Mouse (Mus musculus) bone marrow macrophage, adult 2 months (primary cell): ENCODE measurements around the gene Tnni1. TPM values are rescaled to one million over a fixed set of nuclear protein-coding genes. Genes with fewer than 3 reads are reported as not detected.
A peak's percentile ranks its signal among the peaks of the same experiment; 100 is the strongest.

ENCODE experiments used
- H3K27ac ChIP-seq: 2 replicates; pipeline ENCODE4 v1.5.1; 2012; ENCODE audit warnings: low read depth, low read length; ENCODE audit not compliant: insufficient read depth
- H3K4me1 ChIP-seq: 2 replicates; pipeline ENCODE4 v1.6.1; 2012; ENCODE audit warnings: low read length; ENCODE audit not compliant: control insufficient read depth, insufficient read depth
- H3K4me3 ChIP-seq: 2 replicates; pipeline ENCODE4 v1.5.1; 2012; ENCODE audit warnings: mild to moderate bottlenecking, low read length, moderate library complexity; ENCODE audit not compliant: insufficient read depth
- CTCF ChIP-seq: IDR thresholded peaks from 2 replicates; pipeline ENCODE4 v1.5.1; 2012; ENCODE audit warnings: low read depth, mild to moderate bottlenecking, low read length, moderate library complexity
- POLR2A ChIP-seq: IDR thresholded peaks from 2 replicates; pipeline ENCODE4 v1.6.1; 2012; ENCODE audit warnings: mild to moderate bottlenecking, low read depth, low read length, borderline replicate concordance
- polyA plus RNA-seq: library from polyadenylated mRNA; stranded (reverse); fragments of >200 nt; gene quantifications from 2 replicates; pipeline ENCODE4 v1.2.4, GENCODE M21; 2012; ENCODE audit not compliant: missing spikeins, insufficient read depth, insufficient read length

Tnni1 gene
- polyA plus RNA-seq, 1 experiment: not detected

DNA sequence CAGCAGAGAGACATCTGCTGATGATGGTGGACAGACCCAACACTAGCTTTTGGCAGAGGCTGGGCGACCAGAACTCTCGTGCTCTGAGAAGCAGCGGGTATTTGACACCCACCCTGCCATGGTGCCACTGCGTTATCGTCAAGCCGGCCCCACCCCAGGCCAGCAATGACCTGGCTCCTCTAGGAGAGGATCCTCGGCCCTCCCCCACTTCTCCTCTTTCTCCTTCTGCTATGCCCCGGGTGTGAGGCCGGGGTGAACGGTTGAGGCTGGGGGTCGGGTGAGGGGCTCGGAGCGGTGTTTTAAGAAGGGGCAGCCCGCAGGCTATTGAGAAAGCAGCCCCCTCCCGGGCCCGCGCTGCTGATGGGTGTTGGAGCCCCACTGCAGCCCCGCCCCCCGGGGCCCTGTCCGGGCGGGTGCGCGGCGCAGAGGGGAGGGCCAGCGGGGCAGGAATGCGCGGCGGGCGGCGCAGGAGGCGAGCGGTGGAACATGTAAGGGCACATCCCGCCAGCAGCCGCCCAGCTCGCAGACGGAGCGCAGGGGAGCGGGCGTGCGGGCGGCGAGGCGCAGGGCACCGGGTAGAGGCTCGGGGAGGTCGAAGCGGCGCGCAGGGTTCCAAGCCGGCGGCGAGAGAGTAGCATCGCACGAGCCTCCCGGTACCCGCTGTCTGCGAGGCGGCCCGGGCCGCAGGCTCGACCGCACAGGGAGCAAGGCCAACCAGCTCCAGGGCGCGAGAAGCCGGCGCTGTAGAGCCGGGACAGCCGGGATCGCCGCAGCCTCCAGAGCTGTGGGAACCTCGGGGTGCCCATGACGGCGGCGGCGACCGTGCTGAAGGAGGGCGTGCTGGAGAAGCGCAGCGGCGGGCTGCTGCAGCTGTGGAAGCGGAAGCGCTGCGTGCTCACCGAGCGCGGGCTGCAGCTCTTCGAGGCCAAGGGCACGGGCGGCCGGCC lies 13.3 kb upstream of the Tnni1 start, which contains the start of gene Phlda3:
Phlda3 (plus strand) TSS at position 475 of the 947 bp plus-strand sequence.
- TF ChIP-seq POLR2A (no peak), CTCF (no peak)
- H3K4me3 ChIP-seq: peak within 1 kb of the TSS; percentile 79
- peak within 1 kb of the TSS; percentile 75 for H3K27ac ChIP-seq
- peaks cover 38% of the 10 kb centered on the region for H3K4me1 ChIP-seq

DNA sequence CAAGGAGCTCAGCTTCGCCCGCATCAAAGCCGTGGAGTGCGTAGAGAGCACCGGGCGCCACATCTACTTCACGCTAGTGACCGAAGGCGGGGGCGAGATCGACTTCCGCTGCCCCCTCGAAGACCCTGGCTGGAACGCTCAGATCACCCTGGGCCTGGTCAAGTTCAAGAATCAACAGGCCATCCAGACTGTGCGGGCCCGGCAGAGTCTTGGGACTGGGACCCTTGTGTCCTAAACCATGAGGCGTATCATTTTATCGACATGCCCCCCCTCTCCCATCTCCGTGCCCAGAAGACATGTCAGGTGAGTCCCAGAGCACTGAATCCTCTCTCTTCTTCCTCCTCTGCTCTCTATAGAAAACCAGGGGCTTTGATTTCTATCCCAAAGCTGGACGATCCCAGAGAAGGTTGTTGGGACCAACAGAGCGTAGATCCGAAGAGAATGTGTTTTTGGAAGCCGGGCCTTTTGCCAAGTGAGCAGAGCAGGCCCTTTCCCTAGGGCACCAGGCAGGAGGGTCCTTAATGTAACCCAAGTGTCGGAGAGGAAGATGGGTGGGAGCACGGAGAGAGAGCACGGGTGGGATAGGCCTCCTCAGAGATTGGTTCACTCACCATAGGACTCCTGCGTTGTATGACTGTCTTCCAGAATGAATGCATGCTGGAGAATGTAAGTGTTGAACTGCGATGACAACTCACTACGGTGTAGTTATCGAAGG lies 12.5 kb upstream of the Tnni1 start:
- TF ChIP-seq CTCF: no peak
- TF ChIP-seq POLR2A: no peak; the same call in 1 of the 2 replicates
- Histone ChIP-seq H3K4me3 (peak overlapping the region; percentile 79), H3K27ac (peak overlapping the region; percentile 75), H3K4me1 (peaks cover 41% of the 10 kb centered on the region)

DNA sequence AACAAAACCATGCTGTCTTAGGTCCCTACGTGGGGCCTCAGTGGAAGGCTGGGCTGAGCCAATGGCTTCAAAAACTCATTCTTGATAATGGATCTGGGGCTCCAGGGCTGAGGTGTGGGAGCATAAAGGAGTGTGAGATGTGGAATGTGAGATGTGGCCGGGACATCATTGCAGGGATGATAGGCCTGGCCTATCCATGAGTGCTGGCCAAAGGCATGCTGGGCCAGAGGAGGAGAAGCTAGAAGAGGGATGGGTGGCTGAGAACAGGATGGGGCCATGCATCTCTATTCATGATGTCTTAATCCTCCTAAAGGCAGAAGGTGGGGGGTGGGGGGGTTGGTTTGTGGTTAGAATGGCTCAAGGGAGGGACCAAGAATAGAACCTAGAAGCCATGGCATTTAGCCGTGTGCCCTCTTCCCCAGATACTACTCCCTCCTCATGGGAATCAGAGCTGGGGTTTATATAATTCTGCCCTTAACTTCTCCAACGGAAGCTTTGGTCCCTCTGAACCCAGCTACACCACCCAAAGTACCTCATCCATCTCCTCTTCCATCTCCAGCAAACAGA lies 11.8 kb upstream of the Tnni1 start:
- TF ChIP-seq POLR2A (no peak), CTCF (no peak)
- Histone ChIP-seq H3K27ac (no peak overlapping the region), H3K4me3 (peak overlapping the region; percentile 79), H3K4me1 (peaks cover 41% of the 10 kb centered on the region)

DNA sequence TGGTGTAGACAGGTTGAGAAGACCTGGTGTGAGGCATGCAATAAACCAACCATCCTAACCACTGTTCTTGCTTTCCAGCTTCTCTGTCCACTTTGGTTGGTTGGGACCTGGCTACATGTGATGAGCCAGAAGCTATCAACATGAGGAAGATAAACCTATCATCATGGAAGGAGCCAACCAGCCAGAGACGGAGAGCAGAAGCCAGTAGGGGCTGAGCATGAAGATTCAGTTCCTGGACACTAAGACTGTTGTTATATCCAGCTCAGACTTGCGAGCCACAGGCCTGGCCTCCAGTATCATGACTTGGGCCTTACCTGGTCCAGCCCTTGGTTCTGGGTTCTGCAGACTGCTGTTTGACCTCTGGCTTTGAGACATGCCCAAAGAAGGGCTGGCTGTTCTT lies 10.8 kb upstream of the Tnni1 start:
- Histone ChIP-seq H3K4me1 (peaks cover 41% of the 10 kb centered on the region), H3K27ac (no peak overlapping the region), H3K4me3 (no peak overlapping the region)
- TF ChIP-seq POLR2A (no peak), CTCF (no peak)

DNA sequence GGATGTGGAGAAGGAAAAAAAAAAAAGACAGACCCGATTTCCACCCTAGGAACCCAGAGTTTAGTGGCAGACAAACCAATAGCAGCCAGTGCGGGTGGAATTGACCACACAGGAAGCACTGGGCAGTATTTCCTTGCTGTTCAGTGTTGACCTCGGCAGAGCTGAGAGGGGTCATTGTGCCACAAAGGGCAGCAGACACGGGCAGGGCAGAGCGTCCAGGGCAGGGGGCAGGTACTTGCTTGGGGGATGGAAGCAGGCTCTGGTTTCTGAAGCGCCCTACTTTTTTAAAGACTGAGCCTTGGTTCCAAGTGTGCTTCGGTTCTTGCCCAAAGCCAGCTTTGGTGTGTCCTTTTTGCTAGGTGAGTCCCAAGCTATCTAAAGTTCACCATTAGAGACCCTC lies 9.0 kb upstream of the Tnni1 start:
- TF ChIP-seq CTCF: no peak
- TF ChIP-seq POLR2A: no peak
- Histone ChIP-seq H3K4me3 (no peak overlapping the region), H3K27ac (peak overlapping the region; percentile 6; the same call in 1 of the 2 replicates), H3K4me1 (peaks cover 31% of the 10 kb centered on the region)

DNA sequence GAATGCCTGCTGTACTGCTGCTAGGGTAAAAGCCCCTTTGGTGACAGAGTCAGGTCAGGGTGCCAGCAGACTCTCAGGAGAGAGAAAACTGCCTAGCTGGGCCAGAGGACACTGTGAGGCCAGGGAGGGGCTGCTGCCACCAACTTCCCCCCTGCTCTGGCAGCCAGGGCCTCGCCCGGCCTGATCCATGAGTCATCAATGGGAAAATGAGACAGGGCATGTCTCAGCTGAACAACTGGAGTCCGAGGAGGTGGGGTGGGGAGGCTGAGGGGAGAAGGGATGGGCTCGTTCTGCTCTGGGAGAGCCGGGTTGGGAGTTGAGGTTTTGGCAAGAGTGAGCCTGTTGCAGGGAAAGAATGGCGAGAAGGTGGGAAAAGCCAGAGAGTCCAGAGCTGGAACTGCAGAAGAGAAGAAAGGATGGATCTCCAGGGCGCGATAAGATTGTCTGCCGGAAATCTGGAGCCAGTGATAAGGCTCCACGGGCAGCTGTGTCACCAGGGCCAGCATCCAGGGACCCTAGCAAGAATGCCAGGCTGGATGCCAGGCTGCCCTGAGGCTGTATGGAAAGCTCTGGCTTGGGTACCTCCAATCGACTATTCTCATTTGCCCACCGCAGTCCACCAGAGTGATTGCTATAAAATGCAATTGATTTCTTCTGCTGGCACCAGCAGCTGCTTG lies 8.2 kb upstream of the Tnni1 start:
- no peak for TF ChIP-seq CTCF
- TF ChIP-seq POLR2A: no peak
- Histone ChIP-seq H3K4me3 (no peak overlapping the region), H3K27ac (0 out of 2 replicates have a peak overlapping the region, but pooled peaks have one; percentile 6), H3K4me1 (peaks cover 27% of the 10 kb centered on the region)

DNA sequence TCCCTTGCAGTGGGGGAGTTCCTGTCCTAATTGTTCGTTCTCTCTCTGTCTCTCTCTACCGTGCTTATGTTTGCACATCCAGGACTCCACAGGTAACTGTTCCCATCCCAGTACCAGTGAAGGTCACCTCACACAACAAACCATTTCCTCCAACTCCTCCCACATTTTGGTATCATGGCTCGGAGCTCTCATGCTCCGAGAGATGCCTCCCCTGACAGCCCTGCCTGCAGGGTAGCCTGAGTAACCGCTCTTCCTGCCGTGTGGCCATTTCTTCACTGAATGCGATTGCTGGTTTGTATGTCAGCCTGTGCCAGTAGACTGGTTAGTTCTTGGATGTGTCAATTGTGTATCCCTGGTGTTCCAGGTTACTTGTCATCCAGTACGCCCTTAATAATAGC lies 7.7 kb upstream of the Tnni1 start:
- H3K4me3 ChIP-seq: no peak overlapping the region
- no peak overlapping the region for H3K27ac ChIP-seq
- no peak for TF ChIP-seq POLR2A
- no peak for TF ChIP-seq CTCF
- H3K4me1 ChIP-seq: peaks cover 31% of the 10 kb centered on the region

DNA sequence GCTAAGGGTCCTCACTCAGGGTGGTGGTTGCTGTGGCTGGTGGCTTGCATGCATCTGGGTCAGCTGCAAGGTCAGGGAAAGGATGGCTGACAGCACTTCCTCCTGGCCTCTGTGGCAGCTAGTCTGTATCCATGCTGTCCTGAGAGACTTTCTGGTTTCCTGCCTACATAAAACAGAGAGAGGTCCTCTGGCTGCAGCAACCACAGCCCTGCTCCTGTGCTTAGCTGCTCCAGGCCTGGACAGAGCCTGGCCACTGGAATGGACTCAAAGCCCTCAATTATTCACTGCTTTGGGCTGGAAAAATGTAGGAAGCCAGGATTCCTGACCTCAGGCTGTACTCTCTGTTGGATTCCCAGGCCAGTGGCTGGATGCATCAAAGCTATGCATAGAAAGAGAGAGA lies 2.6 kb upstream of the Tnni1 start:
- no peak for TF ChIP-seq POLR2A
- no peak for TF ChIP-seq CTCF
- no peak overlapping the region for H3K4me3 ChIP-seq
- peaks cover 12% of the 10 kb centered on the region for H3K4me1 ChIP-seq
- no peak overlapping the region for H3K27ac ChIP-seq

DNA sequence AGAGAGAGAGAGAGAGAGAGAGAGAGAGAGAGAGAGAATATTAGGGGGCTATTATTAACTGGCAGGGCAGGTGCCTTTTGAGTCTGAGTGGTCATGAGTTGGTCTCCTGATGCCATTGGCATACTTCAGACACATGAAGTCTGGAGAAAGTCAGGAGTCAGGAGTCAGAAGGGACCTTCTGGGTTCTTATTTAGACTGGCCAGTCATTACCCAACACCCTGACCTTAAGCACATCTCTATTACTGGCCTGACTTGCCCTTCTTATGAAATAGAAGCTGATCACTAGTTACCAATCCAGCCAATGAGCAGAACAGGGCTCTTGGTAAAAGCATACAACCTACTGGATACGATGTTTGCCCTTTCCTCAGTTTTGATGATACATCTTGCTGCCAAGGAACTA lies 2.2 kb upstream of the Tnni1 start:
- H3K4me1 ChIP-seq: peaks cover 12% of the 10 kb centered on the region
- no peak overlapping the region for H3K27ac ChIP-seq
- no peak for TF ChIP-seq POLR2A
- TF ChIP-seq CTCF: no peak
- H3K4me3 ChIP-seq: no peak overlapping the region
